Mouse (Mus musculus) midbrain, embryonic 13.5 days (tissue): ENCODE data around the gene Hsd17b12. TPM values are rescaled to one million over a fixed set of nuclear protein-coding genes. Genes with fewer than 3 reads are reported as not detected.

ENCODE experiments used
- ATAC-seq: fragments of 200-750 bp; cut with Nextera tagmentation; 2 replicates; pipeline ENCODE4 v1.8.0; 2017; ENCODE audit warnings: mild to moderate bottlenecking, moderate TSS enrichment, moderate library complexity
- H3K27ac ChIP-seq: fragments of 300-500 bp; sonication (generic); 2 replicates; pipeline ENCODE4 v1.5.1; 2015; ENCODE audit warnings: inconsistent platforms, mild to moderate bottlenecking, moderate library complexity
- H3K27me3 ChIP-seq: fragments of 300-500 bp; sonication (generic); 2 replicates; pipeline ENCODE4 v1.6.1; 2015; ENCODE audit warnings: mild to moderate bottlenecking, inconsistent platforms
- H3K36me3 ChIP-seq: fragments of 300-500 bp; sonication (generic); 2 replicates; pipeline ENCODE4 v1.6.1; 2015; ENCODE audit warnings: mild to moderate bottlenecking, inconsistent platforms
- H3K4me1 ChIP-seq: fragments of 300-500 bp; sonication (generic); replicated peaks from 2 replicates; pipeline ENCODE4 v1.6.1; 2015; ENCODE audit warnings: inconsistent platforms
- H3K4me2 ChIP-seq: fragments of 300-500 bp; sonication (generic); replicated peaks from 2 replicates; pipeline ENCODE4 v1.6.1; 2015; ENCODE audit warnings: moderate library complexity, mild to moderate bottlenecking, inconsistent platforms
- H3K4me3 ChIP-seq: fragments of 300-500 bp; sonication (generic); replicated peaks from 2 replicates; pipeline ENCODE4 v1.5.1; 2015; ENCODE audit warnings: mild to moderate bottlenecking, inconsistent platforms
- H3K9ac ChIP-seq: fragments of 300-500 bp; sonication (generic); replicated peaks from 2 replicates; pipeline ENCODE4 v1.6.1; 2015; ENCODE audit warnings: mild to moderate bottlenecking, inconsistent platforms
- H3K9me3 ChIP-seq: fragments of 300-500 bp; sonication (generic); 2 replicates; pipeline ENCODE4 v1.6.1; 2016; ENCODE audit warnings: mild to moderate bottlenecking, inconsistent platforms
- WGBS: fragments of 180-500 bp; shearing (Covaris S2); methylation state at CpG from one replicate; pipeline ENCODE4 v1.1.7; 2015; 5-methylcytosine and 5-hydroxymethylcytosine counted together
- microRNA-seq: library from miRNA; unstranded; fragments of <30 nt; microRNA quantifications from one replicate; pipeline ENCODE4, GENCODE M21; 2016
- polyA plus RNA-seq: library from polyadenylated mRNA; unstranded; fragments of >200 nt; fragmentation: Nextera tagmentation; extraction: Ambion mirVana; gene quantifications from 2 replicates; pipeline ENCODE4 v1.2.1, GENCODE M21; 2015

Gene Hsd17b12
- polyA plus RNA-seq, 1 experiment from 2014 or later = 122 TPM

- no peak for ATAC-seq
- no peak overlapping the region for H3K4me3 ChIP-seq
Measured at GRCm38 (mm10) chr2:93992259-93992658, 165.5 kb downstream of the Hsd17b12 start.

GRCm38 (mm10) chr2:93991336-93991735 is 166.4 kb downstream of the Hsd17b12 start:
- no peak overlapping the region for H3K4me3 ChIP-seq
- H3K4me2 ChIP-seq = no peak overlapping the region
- H3K9ac ChIP-seq = no peak overlapping the region
- peaks cover 15% of the 10 kb centered on the region for H3K4me1 ChIP-seq
- no peak for ATAC-seq
- H3K27ac ChIP-seq = no peak overlapping the region
- H3K27me3 ChIP-seq = no peaks in the 10 kb centered on the region
- no peaks in the 10 kb centered on the region for H3K9me3 ChIP-seq
- peaks cover 87% of the 10 kb centered on the region for H3K36me3 ChIP-seq
- 88% methylated on average over 3 of the region's 3 CpGs for WGBS

More at GRCm38 (mm10) chr2:93992259-93992658, 165.5 kb downstream of the Hsd17b12 start:
- Histone ChIP-seq H3K36me3 (peaks cover 91% of the 10 kb centered on the region), H3K9ac (no peak overlapping the region), H3K9me3 (no peaks in the 10 kb centered on the region), H3K27me3 (no peaks in the 10 kb centered on the region), H3K4me2 (no peak overlapping the region), H3K27ac (no peak overlapping the region), H3K4me1 (peaks cover 15% of the 10 kb centered on the region)
- 33% methylated on average over 5 of the region's 5 CpGs for WGBS

DNA sequence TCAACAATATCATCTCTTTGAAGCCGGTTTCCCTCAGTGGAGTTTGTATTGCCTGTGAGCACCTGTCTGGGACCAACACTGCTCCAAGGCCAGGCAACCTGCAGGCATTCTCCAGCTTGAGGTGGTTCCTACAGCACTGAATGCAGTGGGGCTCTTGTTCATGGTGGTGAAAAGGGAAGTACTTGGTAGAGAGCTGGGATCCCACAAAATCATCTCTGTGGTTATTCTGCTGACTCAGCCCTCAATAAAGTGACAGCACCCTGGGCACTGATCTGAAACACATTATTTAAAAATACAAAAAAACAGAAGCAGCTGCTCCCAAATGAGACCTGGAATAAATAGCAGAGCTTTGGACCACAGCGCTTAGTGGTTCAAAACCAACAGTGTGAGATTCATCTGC is 169.3 kb downstream of the Hsd17b12 start:
- ATAC-seq = no peak
- no peak overlapping the region for H3K9ac ChIP-seq
- H3K4me2 ChIP-seq = no peak overlapping the region
- peaks cover 82% of the 10 kb centered on the region for H3K36me3 ChIP-seq
- no peaks in the 10 kb centered on the region for H3K27me3 ChIP-seq
- H3K4me3 ChIP-seq = no peak overlapping the region
- peaks cover 15% of the 10 kb centered on the region for H3K4me1 ChIP-seq
- H3K27ac ChIP-seq = no peak overlapping the region
- 99% methylated on average over 2 of the region's 2 CpGs for WGBS
- H3K9me3 ChIP-seq = no peaks in the 10 kb centered on the region

Small RNAs within 50 kb of the gene (microRNA-seq; reads per million reads assigned to microRNA genes)
- not detected for gene Gm23630

Other genes with a start within 250 kb of the Hsd17b12 start
- 3.0 and 5.0 TPM in 2 replicates for gene Gm13889, start 200.8 kb downstream of the Hsd17b12 start, polyA plus RNA-seq
- gene Gm27027, start 161.6 kb downstream of the Hsd17b12 start, polyA plus RNA-seq = not detected in 2 replicates
- gene Alkbh3, start 147.2 kb downstream of the Hsd17b12 start, polyA plus RNA-seq = 53.5 and 59.6 TPM in 2 replicates
- gene Ttc17, start 248.7 kb upstream of the Hsd17b12 start, polyA plus RNA-seq = 21.7 and 22.7 TPM in 2 replicates